Comparison of ENCODE assay signal across 15 mouse cellular contexts in genomic region chr7:112074868-112075267, GRCm38 (mm10).
"Had no signal": no experiment of that assay in that cellular context is flagged by ENCODE, and none has a peak within 500 bp of the region (broad histone marks: within the 10 kb centered on the region; RNA-seq: fewer than 3 reads in every experiment).

No protein-coding gene starts in this region.

- H3K27me3 ChIP-seq: limb, embryonic 15.5 days; liver, embryonic 12.5 days; lung, embryonic 15.5 days; neural tube, embryonic 15.5 days had no signal

- DNase-seq: kidney, adult 11 months; kidney, postnatal 10 days; kidney, postnatal 4 days; lung, postnatal 14 days; midbrain, embryonic 14.5 days; spleen, adult 18-20 months; thymus, adult 2 months; thymus, postnatal 25 days had no signal

- ATAC-seq: liver, embryonic 12.5 days had no signal

- H3K9me3 ChIP-seq: limb, embryonic 15.5 days; liver, embryonic 12.5 days; lung, embryonic 15.5 days; midbrain, embryonic 10.5 days; neural tube, embryonic 15.5 days had no signal

- H3K9ac ChIP-seq: limb, embryonic 15.5 days; liver, embryonic 12.5 days; lung, embryonic 15.5 days; neural tube, embryonic 15.5 days had no signal

- H3K4me3 ChIP-seq: left cerebral cortex, adult 2 months; limb, embryonic 15.5 days; liver, embryonic 12.5 days; lung, embryonic 15.5 days; midbrain, embryonic 10.5 days; myocyte; neural tube, embryonic 15.5 days had no signal

- H3K27ac ChIP-seq: left cerebral cortex, adult 2 months; limb, embryonic 15.5 days; liver, embryonic 12.5 days; lung, embryonic 15.5 days; midbrain, embryonic 10.5 days; neural tube, embryonic 15.5 days had no signal

- H3K4me1 ChIP-seq: limb, embryonic 15.5 days; liver, embryonic 12.5 days; lung, embryonic 15.5 days; midbrain, embryonic 10.5 days; neural tube, embryonic 15.5 days had no signal

- H3K4me2 ChIP-seq: limb, embryonic 15.5 days; liver, embryonic 12.5 days; lung, embryonic 15.5 days; neural tube, embryonic 15.5 days had no signal
